Mouse (Mus musculus) layer of hippocampus, adult 18-20 months (tissue): Measurements from ENCODE around the gene Slc38a8. TPM values are rescaled to one million over a fixed set of nuclear protein-coding genes. Genes with fewer than 3 reads are reported as not detected.

Experiments used
- DNase-seq, 2 experiments: peaks; one replicate each; pipeline ENCODE4 v3.0.0; 2022; ENCODE audit warnings: low spot score in 2 of 2
- long read RNA-seq: library from polyadenylated mRNA; stranded (forward); transcript quantifications from one replicate; pipeline ENCODE4 v2.0.0, GENCODE M21; 2021
- total RNA-seq, 2 experiments: library from RNA; stranded (reverse); gene quantifications; 2 replicates each; pipeline ENCODE4 v1.2.3; 2021

Gene Slc38a8
- total RNA-seq, result under 1 TPM; 0.17 to 0.20 TPM
- long read RNA-seq, result 0 reads

GRCm38 (mm10) chr8:119501598-119501997, at the start of gene Slc38a8:
Slc38a8 (minus strand) TSS chr8:119501698.
- no peak for DNase-seq

GRCm38 (mm10) chr8:119548560-119549113, 47.1 kb upstream of the Slc38a8 start:
- no peak for DNase-seq

- no peak for DNase-seq
Measured at GRCm38 (mm10) chr8:119547019-119547691, 45.7 kb upstream of the Slc38a8 start.

GRCm38 (mm10) chr8:119545791-119546190, 44.3 kb upstream of the Slc38a8 start:
- DNase-seq, result no peak

GRCm38 (mm10) chr8:119545180-119545579, 43.7 kb upstream of the Slc38a8 start:
- no peak for DNase-seq

- no peak for DNase-seq
Measured at GRCm38 (mm10) chr8:119544606-119545005, 43.1 kb upstream of the Slc38a8 start.

- DNase-seq, result peak; percentile 74 to 88
Measured at GRCm38 (mm10) chr8:119531973-119532372, 30.5 kb upstream of the Slc38a8 start.

GRCm38 (mm10) chr8:119531397-119531796, 29.9 kb upstream of the Slc38a8 start:
- DNase-seq, result no peak

GRCm38 (mm10) chr8:119530937-119531336, 29.4 kb upstream of the Slc38a8 start:
- no peak for DNase-seq

GRCm38 (mm10) chr8:119528762-119529161, 27.3 kb upstream of the Slc38a8 start:
- no peak for DNase-seq

- no peak for DNase-seq
Measured at GRCm38 (mm10) chr8:119520102-119520501, 18.6 kb upstream of the Slc38a8 start.

- DNase-seq, result no peak
Measured at GRCm38 (mm10) chr8:119516674-119517073, 15.2 kb upstream of the Slc38a8 start.

- DNase-seq, result no peak
Measured at GRCm38 (mm10) chr8:119515767-119516166, 14.3 kb upstream of the Slc38a8 start.

- no peak for DNase-seq
Measured at GRCm38 (mm10) chr8:119514940-119515339, 13.4 kb upstream of the Slc38a8 start.

GRCm38 (mm10) chr8:119513405-119513804, 11.9 kb upstream of the Slc38a8 start:
- no peak for DNase-seq

GRCm38 (mm10) chr8:119511722-119512121, 10.2 kb upstream of the Slc38a8 start:
- no peak for DNase-seq

- DNase-seq, result no peak
Measured at GRCm38 (mm10) chr8:119510471-119510870, 9.0 kb upstream of the Slc38a8 start.

GRCm38 (mm10) chr8:119506106-119506505, 4.6 kb upstream of the Slc38a8 start:
- DNase-seq, result no peak

- no peak for DNase-seq
Measured at GRCm38 (mm10) chr8:119505488-119505887, 4.0 kb upstream of the Slc38a8 start.

GRCm38 (mm10) chr8:119503191-119503767, 1.8 kb upstream of the Slc38a8 start:
- no peak for DNase-seq

- no peak for DNase-seq
Measured at GRCm38 (mm10) chr8:119502111-119502510, 613 bp upstream of the Slc38a8 start.

GRCm38 (mm10) chr8:119499836-119500235, 1.7 kb downstream of the Slc38a8 start:
- DNase-seq, result no peak

GRCm38 (mm10) chr8:119496848-119497247, 4.7 kb downstream of the Slc38a8 start:
- DNase-seq, result peak in 1 of 2 experiments; percentile 63
